Mouse (Mus musculus) kidney, postnatal 4 days (tissue): ENCODE measurements around the gene Il3ra.

Source experiments
- DNase-seq, 2 experiments: peaks; one replicate each; pipeline ENCODE4 v3.0.0; 2021; ENCODE audit warnings: mixed read lengths in 2 of 2

Gene Il3ra

DNA sequence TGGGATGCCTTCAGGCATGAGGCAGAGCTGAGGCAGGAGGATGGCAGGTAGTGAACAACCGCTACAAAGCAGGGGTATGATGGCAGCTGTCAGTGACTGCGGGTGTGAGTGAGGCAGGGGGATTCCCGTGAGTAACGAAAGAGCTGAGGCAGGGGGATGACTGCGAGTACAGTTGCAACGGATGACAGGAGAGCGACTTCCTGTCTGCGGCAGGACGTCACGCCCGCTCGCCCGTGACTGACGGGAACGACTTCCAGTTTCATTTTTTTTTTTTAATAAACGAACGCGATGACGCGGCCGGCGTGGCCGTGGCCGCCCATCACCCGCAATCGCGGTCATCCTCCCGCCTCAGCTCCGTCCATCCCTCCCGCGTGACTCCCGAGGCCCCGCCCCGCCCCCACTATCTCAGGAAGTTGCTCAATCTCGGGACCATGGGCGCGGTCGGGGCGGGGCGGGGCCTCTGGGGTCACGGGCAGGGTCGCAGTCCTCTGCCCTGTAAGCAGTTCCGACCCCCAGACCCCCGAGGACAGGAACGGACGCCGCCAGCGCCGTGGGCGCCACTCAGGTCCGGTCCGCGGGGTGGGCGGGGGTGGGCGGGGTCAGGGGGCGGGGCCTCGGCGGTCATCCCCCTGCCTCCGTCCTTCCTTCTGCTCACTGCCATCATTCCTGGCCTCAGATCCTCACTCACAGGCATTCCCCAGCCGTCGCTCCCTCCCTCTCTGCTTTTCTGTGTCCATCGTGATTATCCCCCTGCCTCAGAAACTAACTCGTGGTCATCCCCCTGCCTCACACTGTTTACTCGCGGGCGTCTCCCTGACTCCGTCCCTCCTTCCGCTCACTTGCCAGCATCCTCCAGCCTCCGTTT lies at the start of gene Il3ra:
TSS of gene Il3ra (plus strand) at position 328 of the 865 bp plus-strand sequence.
- peak; percentile 84 to 92 for DNase-seq

DNA sequence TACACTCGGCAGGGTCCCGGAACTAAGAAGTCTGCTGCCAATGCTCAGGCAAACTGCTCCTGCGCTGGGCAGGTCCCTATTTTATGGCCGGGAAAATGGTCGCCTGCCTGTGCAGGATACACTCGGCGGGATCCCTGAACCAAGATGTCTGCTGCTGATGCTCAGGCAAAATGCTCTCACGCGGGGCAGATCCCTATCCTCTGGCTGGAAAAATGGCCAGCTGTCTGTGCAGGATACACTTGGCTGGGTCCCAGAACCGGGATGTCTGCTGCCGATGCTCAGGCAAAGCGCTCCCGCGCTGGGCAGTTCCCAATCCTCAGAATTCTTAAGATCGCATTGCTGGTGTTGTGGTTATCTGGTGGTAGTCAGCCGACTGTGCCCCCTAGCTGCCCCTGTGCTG lies 37.1 kb upstream of the Il3ra start:
- peak in 1 of 2 experiments; percentile 2 for DNase-seq

DNA sequence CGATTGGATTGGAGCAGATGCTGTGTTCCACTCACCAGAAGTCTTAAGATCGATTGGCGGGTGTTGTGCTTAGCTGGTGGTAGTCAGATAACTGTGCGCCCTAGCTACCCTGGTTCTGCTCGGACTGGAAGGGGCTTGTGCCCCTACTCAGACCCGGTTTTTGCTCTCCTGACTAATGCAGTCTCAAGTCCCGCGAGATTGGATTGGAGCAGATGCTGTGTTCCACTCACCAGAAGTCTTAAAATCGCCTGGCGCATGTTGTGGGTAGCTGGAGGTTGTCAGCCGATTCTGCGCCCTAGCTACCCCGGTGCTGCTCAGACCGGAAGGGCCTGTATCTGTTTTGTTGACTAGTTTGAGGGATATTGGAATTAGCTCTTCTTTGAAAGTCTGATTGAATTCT lies 36.7 kb upstream of the Il3ra start:
- DNase-seq = no peak

DNA sequence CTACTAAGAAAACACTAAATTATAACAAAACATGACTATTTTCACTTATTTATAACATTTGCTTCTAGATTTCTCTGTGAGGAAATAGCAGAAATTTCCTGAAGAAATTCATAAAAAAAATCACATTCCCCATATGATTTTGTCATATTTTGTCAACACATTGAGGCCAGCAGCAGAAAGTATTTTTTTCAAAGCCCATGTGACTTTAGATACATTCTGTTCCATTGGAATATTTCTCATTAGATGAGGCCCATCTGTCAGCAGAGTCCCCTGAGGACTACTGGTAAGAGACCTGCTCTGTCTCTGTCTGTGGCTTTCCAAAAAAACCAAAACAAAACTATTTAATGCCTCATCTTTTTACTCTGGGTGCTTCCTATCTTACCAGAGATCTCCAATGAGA lies 23.5 kb upstream of the Il3ra start, which contains the start of gene Olfr31:
TSS of gene Olfr31 (plus strand) at position 301 of the 400 bp plus-strand sequence.
- DNase-seq = no peak

DNA sequence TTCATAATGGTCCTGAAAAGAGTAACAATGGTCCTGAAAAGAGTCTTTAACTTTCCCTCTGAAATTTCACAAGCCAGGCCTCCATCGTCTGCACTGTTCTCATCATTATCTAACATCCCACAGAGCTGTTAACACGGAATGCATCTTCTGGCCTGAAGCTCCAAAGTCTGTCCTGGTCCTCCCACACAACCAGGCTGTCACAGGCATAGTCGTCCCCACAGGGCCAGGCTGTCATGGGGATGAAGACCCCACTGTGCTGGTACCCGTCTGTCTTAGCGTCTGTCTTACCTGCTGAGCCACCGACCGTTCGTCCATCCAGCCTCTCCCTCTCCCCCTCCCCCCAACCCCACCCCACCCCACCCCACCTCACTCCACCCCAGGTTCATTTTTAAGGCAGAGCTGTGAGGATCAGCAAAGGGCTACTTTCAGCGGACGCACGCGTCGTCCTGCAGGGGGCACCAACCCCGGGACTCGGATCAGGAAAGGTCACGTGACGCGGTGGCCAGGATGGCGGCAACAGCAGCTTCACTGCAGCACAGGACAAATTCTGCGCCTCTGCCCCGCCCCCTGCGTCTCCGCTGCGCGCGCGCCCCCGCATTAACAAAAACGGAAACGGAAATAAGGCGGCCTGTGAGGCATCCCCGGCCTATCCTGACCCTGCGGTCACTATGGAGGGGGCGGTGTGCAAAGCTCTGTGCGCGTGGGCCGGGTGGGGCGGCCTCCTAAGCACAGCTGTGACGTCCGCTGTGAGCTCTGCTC lies 783 bp upstream of the Il3ra start:
- peak; percentile 95 to 98 for DNase-seq

DNA sequence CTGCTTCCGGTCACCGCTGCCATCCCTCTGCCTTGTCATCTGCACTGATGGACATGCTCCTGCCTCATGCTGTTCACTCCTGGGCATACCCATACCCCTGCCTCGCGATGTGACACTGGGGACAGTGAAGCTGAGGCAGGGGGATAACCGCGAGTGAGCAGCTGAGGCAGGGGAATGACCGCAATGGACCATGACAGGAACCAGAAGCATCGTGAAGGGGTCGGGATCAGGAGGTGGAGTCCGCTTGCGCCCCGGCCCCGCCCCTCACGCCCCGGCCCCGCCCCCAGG lies 682 bp downstream of the Il3ra start:
- DNase-seq = no peak

DNA sequence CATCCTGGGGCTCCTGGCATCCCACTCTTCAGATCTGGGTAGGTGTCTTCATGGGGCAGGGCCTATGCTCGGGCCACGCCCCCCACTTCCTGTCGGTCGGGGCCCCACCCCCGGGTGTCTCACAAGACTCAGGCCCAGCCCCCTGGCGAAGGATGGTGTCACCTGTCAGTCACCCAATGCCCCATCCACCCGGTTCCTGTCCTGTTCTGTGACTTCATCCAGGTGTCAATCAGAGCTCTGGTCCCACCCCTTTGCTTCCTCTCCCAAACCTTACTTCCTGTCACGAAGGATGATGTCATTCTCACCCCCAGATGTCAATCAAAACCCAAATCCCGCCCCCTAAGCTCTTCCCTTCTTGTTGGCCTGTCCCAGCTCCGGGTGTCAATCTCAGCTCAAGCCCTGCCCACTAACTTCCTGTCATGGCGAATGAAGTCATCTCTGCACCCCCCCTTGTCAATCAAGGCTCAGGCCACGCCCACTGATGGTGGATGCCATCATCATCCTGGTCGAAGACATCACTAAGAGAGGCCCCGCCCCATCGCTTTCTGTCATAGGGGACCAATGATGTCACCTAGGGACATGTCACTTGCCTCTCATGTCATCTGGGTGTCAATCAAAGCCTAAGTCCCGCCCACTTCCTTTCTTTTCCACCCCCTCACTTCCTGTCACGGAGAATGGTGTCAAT lies 1.2 kb downstream of the Il3ra start:
- peak; percentile 35 to 52 for DNase-seq

DNA sequence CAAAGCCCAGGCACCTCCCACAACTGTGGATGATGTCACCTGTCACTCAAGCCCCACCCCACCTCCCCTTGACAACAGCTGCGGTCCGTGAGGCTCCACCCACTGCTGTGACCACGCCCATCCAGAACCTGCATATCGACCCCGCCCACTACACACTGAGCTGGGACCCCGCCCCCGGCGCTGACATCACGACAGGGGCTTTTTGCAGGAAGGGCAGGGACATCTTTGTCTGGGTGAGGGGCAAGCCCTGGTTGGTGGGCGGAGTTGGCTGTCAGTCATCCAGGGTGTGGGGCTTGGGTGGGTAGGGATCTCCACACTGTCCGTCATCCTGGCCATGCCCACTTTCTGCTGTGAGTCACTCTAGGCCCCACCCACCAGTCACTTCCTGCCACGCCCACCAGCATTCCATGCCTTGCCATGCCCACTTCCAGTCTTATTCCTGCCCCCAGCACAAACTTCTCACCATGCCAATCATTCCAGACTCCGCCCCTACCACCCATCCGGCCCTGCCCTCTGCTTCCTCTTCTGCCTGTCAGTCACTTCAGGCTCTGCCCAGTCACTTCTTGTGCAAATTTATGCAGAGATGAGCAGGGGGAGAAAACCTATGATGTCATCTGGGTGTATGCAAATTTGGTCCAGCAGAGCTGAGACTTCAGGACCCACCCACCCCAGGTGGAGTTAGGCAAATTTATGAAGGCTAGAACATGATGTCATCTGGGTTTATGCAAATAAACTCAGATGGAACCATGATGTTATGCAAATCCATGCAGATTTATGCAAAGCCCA lies 2.0 kb downstream of the Il3ra start:
- DNase-seq = peak; percentile 22 to 43

DNA sequence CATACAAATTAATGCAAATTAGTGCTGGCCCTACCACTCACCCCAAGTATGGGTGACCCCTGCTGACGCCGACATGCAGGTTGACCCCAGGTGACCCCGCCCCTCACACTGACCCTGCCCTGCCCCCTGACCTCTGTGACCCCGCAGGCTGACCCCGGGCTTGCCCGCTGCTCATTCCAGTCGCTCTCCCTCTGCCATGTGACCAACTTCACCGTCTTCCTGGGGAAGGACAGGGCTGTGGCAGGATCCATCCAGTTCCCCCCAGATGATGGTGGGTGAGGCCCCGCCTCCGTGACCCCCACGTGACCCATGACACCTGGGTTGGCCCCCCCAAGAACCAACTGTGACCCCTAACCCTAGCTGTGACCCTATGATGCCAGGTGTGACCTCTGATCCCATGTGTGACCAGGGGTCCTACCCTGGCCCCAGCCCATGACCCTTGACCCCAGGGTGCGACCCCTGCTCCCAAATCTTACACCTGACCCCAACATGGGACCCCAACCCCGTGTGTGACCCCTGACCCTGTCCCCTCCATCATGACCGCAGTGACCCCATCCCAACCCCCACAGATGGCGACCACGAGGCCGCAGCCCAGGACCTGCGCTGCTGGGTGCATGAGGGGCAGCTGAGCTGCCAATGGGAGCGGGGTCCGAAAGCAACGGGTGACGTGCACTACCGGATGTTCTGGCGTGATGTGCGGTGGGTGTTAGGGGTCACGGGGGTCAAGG lies 2.8 kb downstream of the Il3ra start:
- DNase-seq = peak in 1 of 2 experiments; percentile 22

DNA sequence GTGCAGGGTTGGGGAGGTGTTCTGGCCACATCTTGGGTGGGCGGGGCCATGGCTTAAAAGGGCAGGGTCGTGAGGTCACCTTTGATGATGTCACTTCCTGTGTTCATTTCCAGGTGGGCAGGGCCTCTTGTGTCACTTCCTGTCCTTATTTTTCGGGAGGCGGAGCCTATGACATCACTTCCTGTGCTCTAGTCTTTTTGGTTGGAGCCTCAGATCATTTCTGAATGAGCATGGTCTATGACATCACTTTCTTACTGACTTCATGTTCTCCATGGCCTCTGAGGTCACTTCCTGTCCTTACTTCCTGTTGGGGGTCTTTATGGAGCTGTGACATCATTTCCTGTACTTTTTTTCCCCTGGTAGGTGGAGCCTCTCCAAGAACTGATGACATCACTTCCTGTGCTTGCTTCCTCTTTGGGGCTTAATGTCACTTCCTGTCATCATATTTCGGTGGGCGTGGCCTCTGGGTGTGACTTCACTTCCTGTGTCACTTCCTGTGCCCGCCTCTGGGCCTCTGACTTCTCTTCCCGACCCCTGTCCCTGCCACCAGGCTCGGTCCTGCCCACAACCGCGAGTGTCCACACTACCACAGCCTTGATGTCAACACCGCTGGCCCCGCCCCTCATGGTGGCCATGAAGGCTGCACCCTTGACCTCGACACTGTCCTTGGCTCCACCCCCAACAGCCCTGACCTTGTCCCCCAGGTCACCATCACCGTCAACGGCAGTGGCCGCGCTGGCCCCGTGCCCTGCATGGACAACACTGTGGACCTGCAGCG lies 3.6 kb downstream of the Il3ra start:
- DNase-seq = peak in 1 of 2 experiments; percentile 22

DNA sequence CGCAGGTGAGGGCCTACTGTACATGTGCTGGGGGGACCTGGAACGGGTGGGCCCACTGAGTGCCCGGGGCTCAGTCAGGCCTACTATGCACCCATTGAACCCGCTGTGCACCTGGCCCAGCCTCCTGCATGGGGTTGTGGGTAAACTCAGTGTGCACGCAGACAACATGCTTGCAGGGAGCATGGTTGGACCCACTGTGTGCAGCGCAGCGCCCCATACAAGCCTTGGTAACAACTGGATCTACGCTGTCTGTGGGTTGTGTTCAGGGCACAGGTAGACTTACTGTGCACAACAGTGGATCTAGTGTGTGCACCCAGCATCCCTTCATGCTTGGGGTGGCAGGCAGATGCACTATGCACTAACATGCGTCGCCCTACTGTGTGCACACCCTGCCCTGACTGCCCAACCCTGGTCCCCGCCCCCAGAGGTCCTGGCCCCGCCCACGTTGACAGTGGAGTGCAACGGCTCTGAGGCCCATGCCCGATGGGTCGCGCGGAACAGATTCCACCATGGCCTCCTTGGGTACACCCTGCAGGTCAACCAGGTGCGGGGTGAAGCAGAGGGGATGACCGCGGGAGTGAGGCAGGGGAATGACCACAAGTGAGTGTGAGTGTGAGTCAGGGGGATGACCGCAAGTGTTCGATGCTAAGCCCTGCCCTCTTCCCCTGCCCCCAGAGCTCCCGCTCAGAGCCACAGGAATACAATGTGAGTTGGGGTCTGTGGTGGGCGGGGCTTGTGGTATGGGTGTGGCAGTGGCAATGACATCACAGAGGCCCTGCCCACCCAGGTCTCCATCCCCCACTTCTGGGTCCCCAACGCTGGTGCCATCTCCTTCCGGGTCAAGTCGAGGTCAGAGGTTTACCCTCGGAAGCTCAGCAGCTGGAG lies 4.4 kb downstream of the Il3ra start:
- DNase-seq = no peak

DNA sequence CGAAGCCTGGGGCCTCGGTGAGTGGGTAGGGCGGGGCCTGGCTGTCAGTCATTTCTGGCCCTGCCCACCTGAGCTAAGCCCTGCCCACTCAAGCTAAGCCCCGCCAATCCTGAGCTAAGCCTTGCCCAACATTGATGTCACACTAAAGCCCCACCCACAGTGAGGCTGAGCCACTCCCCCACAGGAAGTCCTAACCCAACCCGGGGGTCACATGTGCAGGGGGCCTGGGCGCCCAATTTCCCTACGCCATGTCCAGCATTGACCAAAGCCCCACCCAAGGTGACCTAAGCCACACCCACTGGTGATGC lies 5.0 kb downstream of the Il3ra start:
- DNase-seq = no peak

DNA sequence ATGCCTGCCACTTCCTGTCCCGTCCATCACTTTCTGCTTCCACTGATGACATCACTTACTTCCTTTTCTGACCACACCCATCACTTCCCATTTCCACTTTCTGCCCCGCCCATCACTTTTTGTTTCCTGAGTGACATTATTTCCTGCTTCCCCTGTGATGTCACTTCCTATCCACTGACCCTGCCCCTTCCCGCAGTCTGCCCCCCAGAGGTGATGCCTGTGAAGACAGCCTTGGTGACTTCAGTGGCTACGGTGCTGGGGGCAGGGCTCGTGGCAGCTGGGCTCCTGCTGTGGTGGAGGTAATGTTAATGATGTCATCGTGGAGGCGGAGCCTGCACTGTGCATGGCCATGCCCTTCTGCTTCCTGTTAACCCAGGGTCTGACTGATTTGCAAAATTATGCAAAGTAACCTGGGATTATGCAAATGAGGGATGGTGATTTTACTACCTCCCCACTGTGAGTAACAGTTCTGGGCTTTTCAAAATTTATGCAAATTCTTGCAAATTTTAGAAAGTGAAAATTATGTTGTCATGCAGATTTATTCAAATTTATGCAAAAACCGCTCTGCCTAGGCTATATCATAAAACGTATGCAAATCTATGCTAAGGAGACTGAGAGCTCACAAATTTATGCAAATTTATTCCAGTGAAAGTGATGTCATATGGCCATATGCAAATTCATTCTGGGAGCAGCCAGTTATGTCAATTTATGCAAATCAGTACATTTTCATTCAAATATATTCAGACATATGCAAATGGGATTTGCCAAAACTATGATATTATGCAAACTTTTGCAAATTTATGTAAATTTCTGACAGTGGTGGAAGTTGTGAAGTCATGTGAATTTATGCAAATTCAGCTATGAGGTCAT lies 5.9 kb downstream of the Il3ra start:
- DNase-seq = peak in 1 of 2 experiments; percentile 9

DNA sequence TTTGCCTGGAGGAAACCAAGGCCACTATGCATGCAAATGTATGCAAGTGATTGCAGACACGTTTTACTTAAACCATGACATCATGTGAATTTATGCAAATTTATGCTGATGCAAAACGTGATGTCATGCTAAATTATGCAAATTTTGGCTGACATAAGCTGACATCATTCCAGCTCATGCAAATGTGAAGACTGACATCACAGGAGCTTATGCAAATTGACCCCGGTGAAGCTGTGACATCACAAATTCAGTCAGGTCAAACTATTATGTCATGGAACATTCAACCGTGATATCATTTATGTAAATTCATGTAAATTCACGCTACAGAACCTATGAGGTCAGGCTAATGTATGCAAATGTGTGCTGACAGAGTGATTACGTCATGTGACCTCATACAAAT lies 6.5 kb downstream of the Il3ra start:
- no peak for DNase-seq

DNA sequence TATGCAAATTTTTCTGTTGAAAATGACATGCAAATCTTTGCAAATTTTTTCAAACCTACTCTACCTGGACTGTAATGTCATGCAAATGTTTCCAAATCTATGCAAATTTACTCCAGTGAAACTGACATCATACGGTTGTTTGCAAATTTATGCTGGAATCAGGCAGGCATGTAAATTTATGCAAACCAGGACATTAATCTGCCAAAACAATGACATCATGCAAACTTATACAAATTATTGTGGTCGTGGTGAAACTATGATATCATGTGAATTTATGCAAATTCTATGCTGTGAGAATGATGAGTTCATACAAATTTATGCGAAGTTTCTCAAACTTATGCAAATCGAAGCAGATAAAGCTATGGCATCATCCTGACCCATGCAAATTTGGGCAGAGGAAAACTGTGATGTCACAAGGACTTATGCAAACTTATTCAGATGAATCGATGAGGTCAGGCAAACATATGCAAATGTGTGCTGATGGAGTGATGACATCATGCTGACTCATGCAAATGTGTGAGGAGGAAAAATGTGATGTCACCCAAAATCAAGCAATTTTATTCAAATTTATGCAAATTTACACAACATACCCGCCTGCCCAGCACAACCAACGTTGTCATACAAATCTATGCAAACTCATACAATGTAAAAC lies 7.1 kb downstream of the Il3ra start:
- DNase-seq = no peak

DNA sequence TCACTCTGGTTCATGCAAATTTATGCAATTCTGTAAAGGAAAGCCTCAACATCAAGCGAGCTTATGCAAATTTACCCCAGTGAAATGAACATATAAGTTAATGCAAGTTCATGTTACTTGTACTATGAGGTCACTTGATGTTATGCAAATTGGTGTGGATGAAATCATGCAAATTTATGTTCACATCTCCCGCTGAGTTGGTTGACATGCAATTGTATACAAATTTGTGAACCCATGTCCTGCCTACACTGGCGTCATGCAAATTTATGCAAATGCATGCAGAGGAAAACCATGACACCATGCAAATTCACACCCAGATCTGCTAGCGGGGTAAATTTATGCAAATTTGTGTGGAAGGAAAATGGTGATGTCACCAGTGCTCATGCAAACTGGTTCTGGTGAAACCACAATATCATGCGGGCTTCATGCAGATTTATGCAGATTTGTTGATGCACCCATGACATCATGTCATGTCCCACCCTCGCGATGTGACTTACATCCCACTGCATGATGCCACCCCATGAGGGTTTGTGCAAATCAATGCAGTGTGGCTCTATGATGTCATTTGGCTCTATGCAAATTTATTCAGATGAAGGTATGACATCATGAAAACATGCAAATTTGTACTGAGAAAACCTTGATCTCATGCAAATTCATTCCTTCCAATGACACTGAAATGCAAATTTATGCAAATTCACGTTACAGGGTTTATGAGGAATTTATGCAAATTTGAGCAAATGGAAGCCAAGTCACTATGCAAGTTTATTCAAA lies 7.8 kb downstream of the Il3ra start:
- no peak for DNase-seq

DNA sequence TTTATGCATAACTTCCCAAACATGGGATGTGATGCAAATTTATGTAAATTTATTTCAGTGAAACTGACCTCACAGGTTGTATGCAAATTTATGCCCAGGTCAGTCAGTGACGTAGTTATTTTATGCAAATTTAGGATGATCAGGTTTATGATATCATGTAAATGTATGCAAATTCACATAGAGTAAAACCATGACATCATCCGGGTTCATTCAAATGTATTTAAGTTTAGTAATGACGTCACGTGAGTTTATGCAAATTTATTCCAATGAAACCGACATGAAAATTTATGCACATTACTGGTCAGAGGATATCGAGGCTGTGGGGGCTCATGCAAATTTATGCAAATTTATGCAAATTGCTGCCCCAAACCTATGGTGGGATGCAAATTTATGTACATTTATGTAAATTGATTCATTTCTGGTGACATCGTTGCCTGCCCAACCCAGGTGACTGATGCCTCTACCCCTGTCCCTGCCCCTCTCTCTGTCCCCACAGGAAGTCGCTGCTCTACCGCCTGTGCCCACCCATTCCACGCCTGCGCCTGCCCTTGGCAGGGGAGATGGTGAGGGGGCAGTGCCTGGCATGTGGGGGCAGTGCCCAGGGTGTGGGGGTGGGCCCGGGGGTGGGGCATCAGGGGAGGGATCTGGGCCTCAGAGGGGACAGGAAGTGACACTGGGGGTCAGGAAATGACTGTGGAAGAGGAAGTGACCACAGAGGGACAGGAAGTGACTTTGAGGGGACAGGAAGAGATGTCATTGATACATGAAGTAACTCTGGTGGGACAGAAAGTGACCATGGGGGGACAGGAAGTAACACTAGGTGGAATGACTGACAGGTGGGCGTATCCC lies 8.7 kb downstream of the Il3ra start:
- no peak for DNase-seq
